Mouse (Mus musculus): ENCODE results near the gene Zbtb16. TPM values are rescaled to one million over a fixed set of nuclear protein-coding genes. Genes with fewer than 3 reads are reported as not detected.
A peak's percentile ranks its signal among the peaks of the same experiment; 100 is the strongest.

Zbtb16 gene
- total and polyA plus RNA-seq, 3 experiments: 10.6 to 45.5 (median 20.0) TPM

DNA sequence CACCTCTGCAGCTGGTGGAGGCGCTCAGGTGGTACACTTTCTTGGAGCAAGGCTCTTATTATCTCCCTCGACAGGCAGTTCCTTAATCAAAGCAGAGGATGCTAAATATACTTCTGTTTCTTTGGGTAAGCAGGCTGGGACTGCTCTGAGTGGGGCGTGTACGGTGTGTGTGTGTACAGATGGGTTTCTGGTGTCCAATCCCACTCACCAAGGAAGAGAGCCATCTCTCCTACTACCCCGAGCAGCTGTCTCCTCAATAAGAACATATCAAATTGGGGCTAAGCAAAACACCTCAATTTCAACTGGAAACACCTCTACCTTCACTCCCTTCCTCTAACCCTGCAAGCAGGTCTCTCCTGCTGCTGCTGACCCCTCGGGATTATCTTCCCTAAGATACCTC is 162.8 kb downstream of the Zbtb16 start:
- Histone ChIP-seq H3K9me3 (replicated peaks) (no peaks in the 10 kb centered on the region), H3K4me3 (ENCODE audit: low read depth, low read length) (no peak overlapping the region), H3K27me3 (ENCODE audit: insufficient read depth, low read length) (no peaks in the 10 kb centered on the region), H3K36me3 (replicated peaks) (peaks cover 78% of the 10 kb centered on the region), H3K4me1 (ENCODE audit: insufficient read depth, low read depth, low read length) (peaks cover 10% of the 10 kb centered on the region)
- DNase-seq (ENCODE audit: low spot score) (no peak), ATAC-seq (ENCODE audit: extremely low read depth, insufficient number of reproducible peaks, low FRiP score, poor library complexity, severe bottlenecking) (no peak)
- no peak for TF ChIP-seq CTCF (IDR thresholded peaks at IDR 0.05; ENCODE audit: low read depth, low read length)
- no peak for TF ChIP-seq GATA1 (IDR thresholded peaks at IDR 0.05; ENCODE audit: borderline replicate concordance, low read length)
- TF ChIP-seq POLR2AphosphoS5 (IDR thresholded peaks at IDR 0.05; ENCODE audit: insufficient replicate concordance, low read depth, low read length): no peak
- no peak for TF ChIP-seq TAL1 (conservative IDR thresholded peaks at IDR 0.05; ENCODE audit: low read depth, low read length)
- TF ChIP-seq GATA2 (IDR thresholded peaks at IDR 0.05; ENCODE audit: borderline replicate concordance, low read depth, low read length): no peak

DNA sequence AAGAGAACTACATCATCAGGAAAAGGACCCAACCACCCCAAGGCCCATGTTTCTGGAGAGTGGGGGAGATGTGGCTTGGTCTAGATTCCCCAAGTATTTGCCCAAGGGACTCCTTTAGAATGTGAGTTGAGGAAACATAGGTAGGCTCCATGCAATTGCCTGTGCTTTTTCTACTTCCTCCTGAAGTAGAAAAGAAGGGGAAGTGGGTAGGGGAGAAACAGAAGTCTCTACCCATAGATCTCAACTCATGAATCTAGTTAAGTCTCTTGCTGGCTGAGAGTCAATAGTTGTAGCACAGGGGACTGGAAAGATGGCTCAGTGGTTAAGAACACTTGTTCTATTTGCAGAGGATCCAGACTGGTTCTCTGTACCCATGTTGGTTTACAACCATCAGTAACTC is 164.2 kb downstream of the Zbtb16 start:
- Histone ChIP-seq H3K4me1 (ENCODE audit: insufficient read depth, low read depth, low read length) (peaks cover 8% of the 10 kb centered on the region), H3K36me3 (replicated peaks) (peaks cover 82% of the 10 kb centered on the region), H3K27me3 (ENCODE audit: insufficient read depth, low read length) (no peaks in the 10 kb centered on the region), H3K4me3 (ENCODE audit: low read depth, low read length) (no peak overlapping the region), H3K9me3 (replicated peaks) (no peaks in the 10 kb centered on the region)
- DNase-seq (ENCODE audit: low spot score) (no peak), ATAC-seq (ENCODE audit: extremely low read depth, insufficient number of reproducible peaks, low FRiP score, poor library complexity, severe bottlenecking) (no peak)
- no peak for TF ChIP-seq GATA1 (IDR thresholded peaks at IDR 0.05; ENCODE audit: borderline replicate concordance, low read length)
- no peak for TF ChIP-seq TAL1 (conservative IDR thresholded peaks at IDR 0.05; ENCODE audit: low read depth, low read length)
- no peak for TF ChIP-seq POLR2AphosphoS5 (IDR thresholded peaks at IDR 0.05; ENCODE audit: insufficient replicate concordance, low read depth, low read length)
- no peak for TF ChIP-seq CTCF (IDR thresholded peaks at IDR 0.05; ENCODE audit: low read depth, low read length)
- TF ChIP-seq GATA2 (IDR thresholded peaks at IDR 0.05; ENCODE audit: borderline replicate concordance, low read depth, low read length): no peak

DNA sequence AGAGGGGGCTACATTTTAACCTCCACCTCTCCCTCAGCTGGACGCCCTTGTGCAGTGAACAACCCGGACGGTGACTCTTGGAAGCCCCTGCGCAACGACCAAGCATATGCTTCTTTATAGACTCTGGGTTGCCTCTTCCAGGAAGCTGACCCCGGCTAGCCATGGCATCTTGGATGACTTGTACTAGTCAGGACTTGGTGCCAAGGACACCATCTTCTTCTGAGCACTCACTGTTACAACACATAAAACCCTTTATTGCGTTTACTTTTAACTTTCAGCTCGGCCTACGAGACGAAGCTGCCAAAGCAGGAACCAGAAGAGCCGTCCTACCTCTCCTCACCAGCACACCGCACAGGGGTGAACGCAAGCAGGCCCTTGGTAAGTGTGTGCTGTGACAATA is 165.9 kb downstream of the Zbtb16 start:
- DNase-seq (ENCODE audit: low spot score): no peak
- Histone ChIP-seq H3K9me3 (replicated peaks) (no peaks in the 10 kb centered on the region), H3K4me1 (ENCODE audit: insufficient read depth, low read depth, low read length) (peaks cover 12% of the 10 kb centered on the region), H3K36me3 (replicated peaks) (peaks cover 76% of the 10 kb centered on the region), H3K27me3 (ENCODE audit: insufficient read depth, low read length) (no peaks in the 10 kb centered on the region), H3K4me3 (ENCODE audit: low read depth, low read length) (no peak overlapping the region)
- ATAC-seq (ENCODE audit: extremely low read depth, insufficient number of reproducible peaks, low FRiP score, poor library complexity, severe bottlenecking): no peak
- TF ChIP-seq GATA2 (IDR thresholded peaks at IDR 0.05; ENCODE audit: borderline replicate concordance, low read depth, low read length) (no peak), GATA1 (IDR thresholded peaks at IDR 0.05; ENCODE audit: borderline replicate concordance, low read length) (no peak), POLR2AphosphoS5 (IDR thresholded peaks at IDR 0.05; ENCODE audit: insufficient replicate concordance, low read depth, low read length) (no peak), TAL1 (conservative IDR thresholded peaks at IDR 0.05; ENCODE audit: low read depth, low read length) (no peak), CTCF (IDR thresholded peaks at IDR 0.05; ENCODE audit: low read depth, low read length) (no peak)

DNA sequence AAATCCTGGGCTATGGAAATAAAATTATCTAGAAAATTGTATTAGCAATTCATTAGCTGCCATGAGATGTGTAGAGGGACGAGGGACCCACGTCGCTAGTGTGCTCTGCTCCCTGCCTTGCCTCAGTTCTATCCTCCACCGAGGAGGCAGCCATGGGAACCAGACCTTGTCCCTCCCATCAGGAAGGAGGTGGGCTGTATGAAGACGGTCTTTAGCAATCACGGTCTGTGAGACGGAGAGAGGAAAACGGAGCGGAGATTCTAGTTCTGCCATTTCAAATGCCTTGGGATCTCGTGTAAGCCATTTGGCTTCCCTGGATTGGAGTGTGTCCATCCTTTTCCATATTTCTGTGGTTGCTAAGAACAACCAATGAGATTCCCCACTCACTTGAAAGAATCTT is 166.3 kb downstream of the Zbtb16 start:
- no peaks in the 10 kb centered on the region for H3K9me3 ChIP-seq (replicated peaks)

DNA sequence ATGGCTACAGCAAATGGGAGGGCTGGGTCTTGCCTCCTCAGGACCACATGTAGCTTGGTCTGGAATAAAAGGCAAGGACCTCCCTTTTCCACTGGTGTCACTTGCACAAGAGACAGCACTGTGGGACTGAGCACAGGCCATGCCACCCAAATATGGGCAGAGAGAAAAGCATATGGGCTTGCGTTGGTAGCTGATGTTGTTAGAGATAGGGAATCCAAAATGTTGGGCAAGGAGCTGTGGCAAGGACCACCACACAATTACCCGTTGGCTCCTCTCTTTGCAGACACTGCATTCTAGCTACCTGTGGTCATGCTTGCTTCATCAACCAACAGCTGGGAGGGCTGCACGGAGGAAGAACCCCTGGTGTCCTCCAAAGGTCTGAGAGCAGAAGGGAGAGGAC is 169.3 kb downstream of the Zbtb16 start:
- H3K27me3 ChIP-seq (ENCODE audit: insufficient read depth, low read length): no peaks in the 10 kb centered on the region
- H3K4me1 ChIP-seq (ENCODE audit: insufficient read depth, low read depth, low read length): peaks cover 36% of the 10 kb centered on the region
- H3K36me3 ChIP-seq (replicated peaks): peaks cover 79% of the 10 kb centered on the region
- ATAC-seq (ENCODE audit: extremely low read depth, insufficient number of reproducible peaks, low FRiP score, poor library complexity, severe bottlenecking) (no peak), DNase-seq (ENCODE audit: low spot score) (no peak)
- TF ChIP-seq CTCF (IDR thresholded peaks at IDR 0.05; ENCODE audit: low read depth, low read length) (no peak), GATA2 (IDR thresholded peaks at IDR 0.05; ENCODE audit: borderline replicate concordance, low read depth, low read length) (no peak), TAL1 (conservative IDR thresholded peaks at IDR 0.05; ENCODE audit: low read depth, low read length) (no peak), GATA1 (IDR thresholded peaks at IDR 0.05; ENCODE audit: borderline replicate concordance, low read length) (no peak), POLR2AphosphoS5 (IDR thresholded peaks at IDR 0.05; ENCODE audit: insufficient replicate concordance, low read depth, low read length) (no peak)
- H3K9me3 ChIP-seq (replicated peaks): no peaks in the 10 kb centered on the region
- no peak overlapping the region for H3K4me3 ChIP-seq (ENCODE audit: low read depth, low read length)

More for the DNA sequence above, 166.3 kb downstream of the Zbtb16 start:
- no peak overlapping the region for H3K4me3 ChIP-seq (ENCODE audit: low read depth, low read length)
- ATAC-seq (ENCODE audit: extremely low read depth, insufficient number of reproducible peaks, low FRiP score, poor library complexity, severe bottlenecking) (no peak), DNase-seq (ENCODE audit: low spot score) (no peak)
- no peaks in the 10 kb centered on the region for H3K27me3 ChIP-seq (ENCODE audit: insufficient read depth, low read length)
- peaks cover 16% of the 10 kb centered on the region for H3K4me1 ChIP-seq (ENCODE audit: insufficient read depth, low read depth, low read length)
- H3K36me3 ChIP-seq (replicated peaks): peaks cover 76% of the 10 kb centered on the region
- TF ChIP-seq POLR2AphosphoS5 (IDR thresholded peaks at IDR 0.05; ENCODE audit: insufficient replicate concordance, low read depth, low read length) (no peak), GATA2 (IDR thresholded peaks at IDR 0.05; ENCODE audit: borderline replicate concordance, low read depth, low read length) (no peak), GATA1 (IDR thresholded peaks at IDR 0.05; ENCODE audit: borderline replicate concordance, low read length) (no peak), TAL1 (conservative IDR thresholded peaks at IDR 0.05; ENCODE audit: low read depth, low read length) (no peak), CTCF (IDR thresholded peaks at IDR 0.05; ENCODE audit: low read depth, low read length) (no peak)

DNA sequence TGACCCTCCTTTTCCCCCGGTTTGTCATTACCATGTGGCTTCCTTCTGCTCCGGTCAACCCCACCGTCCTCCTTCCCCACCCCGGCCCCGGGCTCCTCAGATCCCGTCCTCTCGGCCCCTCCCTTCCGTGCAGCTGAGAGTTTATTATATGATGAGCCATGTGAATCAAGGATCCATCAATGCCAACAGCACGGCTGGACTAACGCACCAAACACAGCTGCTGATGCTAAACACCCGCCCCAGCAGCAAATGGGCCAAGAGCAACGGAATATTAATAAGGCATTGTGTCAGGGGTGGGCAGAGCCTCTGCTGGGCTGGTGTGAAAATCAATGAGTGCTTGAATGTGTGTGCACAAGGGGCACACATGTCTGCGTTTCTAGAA is 173.0 kb downstream of the Zbtb16 start:
- Histone ChIP-seq H3K36me3 (replicated peaks) (peaks cover 84% of the 10 kb centered on the region), H3K4me3 (ENCODE audit: low read depth, low read length) (peak overlapping the region; percentile 38; the same call in 1 of the 2 replicates), H3K4me1 (ENCODE audit: insufficient read depth, low read depth, low read length) (peaks cover 40% of the 10 kb centered on the region), H3K9me3 (replicated peaks) (peaks cover 5% of the 10 kb centered on the region), H3K27me3 (ENCODE audit: insufficient read depth, low read length) (no peaks in the 10 kb centered on the region)
- ATAC-seq (ENCODE audit: extremely low read depth, insufficient number of reproducible peaks, low FRiP score, poor library complexity, severe bottlenecking) (no peak), DNase-seq (ENCODE audit: low spot score) (no peak)
- TF ChIP-seq CTCF (IDR thresholded peaks at IDR 0.05; ENCODE audit: low read depth, low read length): no peak
